Mouse (Mus musculus) urinary bladder, postnatal 4 days (tissue): ENCODE measurements at regions not wholly inside any gene's neighbourhood (a gene's known extent, or its start where the extent isn't known, plus 50 kb on each side); places are given as distances from the start of the nearest gene placed in this dataset.

Experiments used
- DNase-seq, 2 experiments: peaks; one replicate each; pipeline ENCODE4 v3.0.0; 2021 to 2022; ENCODE audit warnings: low spot score in 2 of 2

GRCm38 (mm10) chr6:136229791-136230190 lies 56.5 kb upstream of the Grin2b start:
- DNase-seq, result no peak

DNA sequence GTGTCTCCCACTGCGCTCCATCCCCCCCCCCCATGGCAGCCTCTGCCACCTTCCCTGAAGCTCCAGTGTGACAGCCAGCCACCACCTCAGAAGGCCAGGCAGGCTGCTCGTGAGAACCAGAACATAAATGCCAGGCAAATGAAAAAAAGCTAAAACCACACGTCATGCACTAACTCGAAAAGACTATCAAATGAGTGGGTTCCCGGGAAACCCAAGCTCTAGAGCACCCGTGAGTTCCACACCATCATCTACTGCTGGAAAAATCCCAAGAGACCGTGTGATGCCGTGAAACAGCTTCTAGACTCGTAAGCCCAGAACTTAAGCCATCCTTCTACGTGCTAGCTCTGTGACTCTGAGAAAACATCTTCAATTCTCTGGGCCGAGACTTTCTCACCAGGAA lies 62.2 kb upstream of the Grin2b start:
- DNase-seq, result no peak

- no peak for DNase-seq
Observed at GRCm38 (mm10) chr6:136238989-136239388, 65.7 kb upstream of the Grin2b start.

- no peak for DNase-seq
Observed at GRCm38 (mm10) chr6:136239416-136239815, 66.1 kb upstream of the Grin2b start.

GRCm38 (mm10) chr6:136241574-136242311 lies 68.4 kb upstream of the Grin2b start:
- DNase-seq, result no peak

DNA sequence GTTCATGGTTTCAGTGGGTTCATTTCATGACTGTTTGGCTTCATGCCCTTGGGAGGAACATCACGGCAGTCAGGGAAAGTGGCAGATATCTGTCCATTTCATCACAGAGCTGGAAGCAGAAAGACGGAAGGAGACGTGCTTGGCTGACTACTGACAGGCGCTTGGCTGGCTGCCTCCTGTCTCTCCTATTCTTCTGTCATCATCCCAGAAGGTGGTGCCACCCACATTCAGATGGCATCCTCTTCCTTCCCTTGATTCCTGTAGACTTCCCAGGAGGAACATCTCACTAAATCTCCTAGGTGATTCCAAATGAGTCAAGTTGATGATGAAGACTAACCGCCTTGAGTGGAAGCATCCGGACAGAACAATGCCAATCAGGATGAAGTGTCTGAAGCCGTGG lies 71.6 kb upstream of the Grin2b start:
- DNase-seq, result no peak

GRCm38 (mm10) chr6:136255726-136256512 lies 71.4 kb upstream of the Gm8994 start:
- peak in 1 of 2 experiments; percentile 50 for DNase-seq

DNA sequence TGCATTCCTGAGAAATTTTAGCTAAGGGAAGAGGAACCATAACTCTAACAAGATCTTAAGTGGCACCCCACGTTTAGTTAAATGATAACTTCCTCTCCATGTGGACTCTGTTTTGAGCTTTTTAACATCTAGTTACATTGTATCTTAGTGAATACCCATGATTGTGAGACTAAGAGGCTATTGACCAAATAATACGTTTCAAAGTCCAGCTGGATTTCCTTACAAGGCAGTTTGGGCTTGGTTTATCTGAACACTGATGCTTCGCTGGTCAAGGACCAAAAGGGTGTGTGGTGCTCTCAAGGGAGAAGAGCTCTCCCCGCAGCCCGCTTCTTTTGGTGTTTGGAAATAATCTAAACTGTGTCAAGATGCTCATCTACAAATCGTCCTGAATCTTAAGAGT lies 51.6 kb upstream of the Gm8994 start:
- DNase-seq, result no peak

GRCm38 (mm10) chr6:136276771-136277170 lies 50.6 kb upstream of the Gm8994 start:
- peak in 1 of 2 experiments; percentile 33 for DNase-seq
